Mouse (Mus musculus): Measurements from ENCODE around the gene Wasl. TPM values are rescaled to one million over a fixed set of nuclear protein-coding genes. Genes with fewer than 3 reads are reported as not detected.

Wasl gene
- polyA plus RNA-seq, 1 experiment from 2014 or later = 49.7 TPM

DNA sequence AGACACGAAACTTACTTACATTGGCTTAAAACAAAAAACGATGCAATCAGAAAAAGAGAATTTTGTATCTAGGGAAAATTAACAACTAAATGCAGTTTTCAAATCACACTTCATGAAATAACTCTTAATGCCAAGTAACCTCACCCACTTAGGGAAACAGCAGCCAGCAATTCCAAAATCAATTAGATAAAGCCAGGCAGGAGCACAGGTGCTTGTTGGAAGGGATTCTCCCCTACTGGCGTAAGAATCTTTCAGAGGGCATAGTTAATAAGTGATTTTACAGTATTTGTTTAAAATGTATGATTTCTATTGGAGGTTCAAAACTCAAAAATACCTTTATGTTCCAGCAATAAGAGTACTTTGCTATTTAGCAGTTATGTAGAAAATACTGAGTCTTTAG, 21.8 kb downstream of the Wasl start:
- Histone ChIP-seq H3K27me3 (ENCODE audit: control insufficient read depth, insufficient read depth, low read length) (no peaks in the 10 kb centered on the region), H3K36me3 (ENCODE audit: control insufficient read depth, insufficient read depth, low read length) (no peaks in the 10 kb centered on the region), H3K4me1 (ENCODE audit: control insufficient read depth in 2 of 2, insufficient read depth in 2 of 2, low read length in 2 of 2) (peaks cover 0 to under 1% of the 10 kb centered on the region in 2 experiments; a peak in 2 of 4 replicates), H3K4me2 (ENCODE audit: low read length) (no peak overlapping the region), H3K9me3 (ENCODE audit: control insufficient read depth, low read length) (no peaks in the 10 kb centered on the region), H3K4me3 (ENCODE audit: control insufficient read depth in 1 of 2, insufficient read depth in 1 of 2, low read depth in 1 of 2, low read length in 2 of 2) (no peak overlapping the region), H3K9ac (ENCODE audit: low read length) (no peak overlapping the region), H3K27ac (replicated peaks in 1 of 2; ENCODE audit: control insufficient read depth in 1 of 2, insufficient read depth in 1 of 2, low read depth in 2 of 2, low read length in 2 of 2) (no peak overlapping the region)
- WGBS = 93% methylated on average over 3 of the region's 3 CpGs
- ATAC-seq (ENCODE audit: insufficient number of reproducible peaks, insufficient read depth, low FRiP score, low read depth) = no peak

DNA sequence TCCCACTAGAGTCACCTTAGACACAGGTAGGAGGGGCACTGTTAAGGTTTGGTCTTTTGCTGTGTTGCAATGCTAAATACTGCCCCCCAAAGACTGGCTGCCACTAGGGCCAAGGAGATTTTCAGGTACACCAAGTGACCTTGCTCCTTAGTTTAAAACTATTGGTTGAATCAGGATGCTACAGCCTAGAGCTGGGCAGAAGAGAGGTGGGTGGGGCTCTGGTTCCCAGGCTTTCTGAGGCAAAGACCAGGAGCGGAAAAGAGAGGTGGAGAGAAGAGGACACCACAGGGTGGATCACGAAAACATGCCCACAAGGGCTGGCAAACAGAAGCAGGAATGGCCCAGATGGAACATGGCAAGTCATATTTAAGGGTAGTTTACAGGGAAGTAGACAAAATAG, 22.6 kb downstream of the Wasl start:
- Histone ChIP-seq H3K4me3 (ENCODE audit: control insufficient read depth in 1 of 2, insufficient read depth in 1 of 2, low read depth in 1 of 2, low read length in 2 of 2) (no peak overlapping the region), H3K9me3 (ENCODE audit: control insufficient read depth, low read length) (no peaks in the 10 kb centered on the region), H3K4me2 (ENCODE audit: low read length) (no peak overlapping the region), H3K4me1 (ENCODE audit: control insufficient read depth in 2 of 2, insufficient read depth in 2 of 2, low read length in 2 of 2) (no peaks in the 10 kb centered on the region), H3K27me3 (ENCODE audit: control insufficient read depth, insufficient read depth, low read length) (no peaks in the 10 kb centered on the region), H3K9ac (ENCODE audit: low read length) (no peak overlapping the region), H3K27ac (replicated peaks in 1 of 2; ENCODE audit: control insufficient read depth in 1 of 2, insufficient read depth in 1 of 2, low read depth in 2 of 2, low read length in 2 of 2) (no peak overlapping the region), H3K36me3 (ENCODE audit: control insufficient read depth, insufficient read depth, low read length) (no peaks in the 10 kb centered on the region)
- 92% methylated on average over 2 of the region's 2 CpGs for WGBS
- ATAC-seq (ENCODE audit: insufficient number of reproducible peaks, insufficient read depth, low FRiP score, low read depth) = no peak

DNA sequence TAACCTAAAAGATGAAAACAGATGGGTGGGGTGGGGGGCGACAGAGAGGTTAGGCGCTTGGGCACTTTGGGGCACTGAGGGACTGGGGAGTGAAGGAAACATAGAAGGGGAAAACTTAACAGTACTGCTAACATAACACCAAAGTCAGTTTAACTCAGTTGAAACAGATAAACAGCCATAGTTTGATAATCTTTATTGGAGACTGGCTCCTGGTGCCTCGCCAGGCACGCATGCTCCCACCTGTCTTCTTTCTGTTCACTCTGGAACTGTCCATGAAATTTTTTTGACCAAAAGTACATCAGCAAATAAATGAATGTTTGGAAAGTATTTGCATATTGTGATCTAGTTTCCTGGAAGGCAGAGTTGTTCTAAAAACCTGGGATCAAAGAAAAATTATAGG, 23.5 kb downstream of the Wasl start:
- 90% methylated on average over 4 of the region's 4 CpGs for WGBS
- Histone ChIP-seq H3K4me2 (ENCODE audit: low read length) (no peak overlapping the region), H3K4me1 (ENCODE audit: control insufficient read depth in 2 of 2, insufficient read depth in 2 of 2, low read length in 2 of 2) (no peaks in the 10 kb centered on the region), H3K27ac (replicated peaks in 1 of 2; ENCODE audit: control insufficient read depth in 1 of 2, insufficient read depth in 1 of 2, low read depth in 2 of 2, low read length in 2 of 2) (no peak overlapping the region), H3K4me3 (ENCODE audit: control insufficient read depth in 1 of 2, insufficient read depth in 1 of 2, low read depth in 1 of 2, low read length in 2 of 2) (no peak overlapping the region), H3K27me3 (ENCODE audit: control insufficient read depth, insufficient read depth, low read length) (no peaks in the 10 kb centered on the region), H3K9me3 (ENCODE audit: control insufficient read depth, low read length) (no peaks in the 10 kb centered on the region), H3K9ac (ENCODE audit: low read length) (no peak overlapping the region), H3K36me3 (ENCODE audit: control insufficient read depth, insufficient read depth, low read length) (no peaks in the 10 kb centered on the region)
- ATAC-seq (ENCODE audit: insufficient number of reproducible peaks, insufficient read depth, low FRiP score, low read depth) = no peak

DNA sequence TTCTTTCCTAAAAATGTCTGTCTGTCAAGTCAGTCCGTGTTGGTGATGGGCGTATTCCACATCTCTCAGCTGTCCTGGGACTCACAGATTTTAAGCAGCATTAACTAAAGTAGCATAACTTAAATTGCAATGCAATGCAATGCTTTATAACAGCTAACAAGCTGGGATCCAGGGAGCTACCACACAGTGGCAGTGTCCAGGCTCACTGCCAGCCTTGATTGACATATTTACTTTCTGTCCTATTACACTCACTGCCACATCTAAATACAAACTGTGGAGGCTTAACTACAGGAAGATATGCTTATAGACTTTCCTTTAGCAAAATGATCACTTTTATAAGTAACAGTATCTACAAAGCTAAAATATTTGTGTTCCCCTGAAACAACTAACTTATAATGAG, 29.0 kb downstream of the Wasl start:
- Histone ChIP-seq H3K4me1 (ENCODE audit: control insufficient read depth in 2 of 2, insufficient read depth in 2 of 2, low read length in 2 of 2) (peaks cover 7 to 12% of the 10 kb centered on the region in 2 experiments), H3K36me3 (ENCODE audit: control insufficient read depth, insufficient read depth, low read length) (peaks cover 27% of the 10 kb centered on the region), H3K27me3 (ENCODE audit: control insufficient read depth, insufficient read depth, low read length) (no peaks in the 10 kb centered on the region), H3K9ac (ENCODE audit: low read length) (no peak overlapping the region), H3K4me2 (ENCODE audit: low read length) (no peak overlapping the region), H3K9me3 (ENCODE audit: control insufficient read depth, low read length) (no peaks in the 10 kb centered on the region), H3K27ac (replicated peaks in 1 of 2; ENCODE audit: control insufficient read depth in 1 of 2, insufficient read depth in 1 of 2, low read depth in 2 of 2, low read length in 2 of 2) (no peak overlapping the region), H3K4me3 (ENCODE audit: control insufficient read depth in 1 of 2, insufficient read depth in 1 of 2, low read depth in 1 of 2, low read length in 2 of 2) (no peak overlapping the region)
- ATAC-seq (ENCODE audit: insufficient number of reproducible peaks, insufficient read depth, low FRiP score, low read depth) = no peak
- WGBS = 76% methylated on average over 2 of the region's 2 CpGs

DNA sequence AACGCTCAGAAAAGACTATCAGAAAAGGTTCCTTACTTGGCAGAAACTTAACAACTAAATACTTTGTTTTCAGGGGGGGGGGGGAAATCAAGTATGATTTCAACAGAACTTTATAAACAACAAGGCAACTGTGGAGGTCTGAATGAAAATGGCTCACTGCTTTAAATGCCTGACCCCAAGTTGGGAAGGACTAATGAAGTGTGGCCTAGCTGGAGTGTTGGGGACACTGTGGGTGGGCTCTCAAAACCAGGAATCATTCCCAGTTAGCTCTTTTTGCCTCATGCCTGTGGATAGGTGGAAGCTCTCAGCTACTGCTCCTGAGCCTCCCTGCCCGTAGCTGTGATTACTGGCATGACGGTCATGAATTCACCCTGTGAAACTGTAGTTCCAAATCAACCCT, 30.7 kb downstream of the Wasl start:
- Histone ChIP-seq H3K4me3 (ENCODE audit: control insufficient read depth in 1 of 2, insufficient read depth in 1 of 2, low read depth in 1 of 2, low read length in 2 of 2) (no peak overlapping the region), H3K36me3 (ENCODE audit: control insufficient read depth, insufficient read depth, low read length) (peaks cover 27% of the 10 kb centered on the region), H3K9me3 (ENCODE audit: control insufficient read depth, low read length) (no peaks in the 10 kb centered on the region), H3K9ac (ENCODE audit: low read length) (no peak overlapping the region), H3K27me3 (ENCODE audit: control insufficient read depth, insufficient read depth, low read length) (no peaks in the 10 kb centered on the region), H3K4me1 (ENCODE audit: control insufficient read depth in 2 of 2, insufficient read depth in 2 of 2, low read length in 2 of 2) (peaks cover 7 to 12% of the 10 kb centered on the region in 2 experiments), H3K4me2 (ENCODE audit: low read length) (no peak overlapping the region), H3K27ac (replicated peaks in 1 of 2; ENCODE audit: control insufficient read depth in 1 of 2, insufficient read depth in 1 of 2, low read depth in 2 of 2, low read length in 2 of 2) (no peak overlapping the region)
- no peak for ATAC-seq (ENCODE audit: insufficient number of reproducible peaks, insufficient read depth, low FRiP score, low read depth)
- 87% methylated on average over 3 of the region's 3 CpGs for WGBS

DNA sequence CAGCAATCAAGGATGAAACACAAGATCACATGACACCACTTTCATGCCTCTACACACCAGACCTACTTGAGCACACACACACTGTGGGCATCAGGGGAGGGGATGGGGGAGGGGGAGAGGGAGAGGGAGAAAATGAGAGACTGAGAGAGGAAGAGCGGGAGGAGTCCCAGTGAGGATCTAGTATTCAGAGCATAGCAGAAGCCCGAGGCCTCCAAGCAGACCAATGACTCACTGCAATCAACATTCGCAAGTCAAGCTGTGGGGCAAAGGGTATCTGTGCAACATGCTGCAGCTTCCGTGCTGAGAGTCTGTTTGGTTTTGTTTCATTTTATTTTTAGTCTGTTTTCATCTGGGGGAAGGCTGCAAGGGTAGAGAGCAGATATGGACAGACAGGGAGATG, 32.7 kb downstream of the Wasl start:
- peak overlapping the region; percentile 16; the same call in 1 of the 2 replicates for H3K4me2 ChIP-seq (ENCODE audit: low read length)
- H3K9me3 ChIP-seq (ENCODE audit: control insufficient read depth, low read length) = no peaks in the 10 kb centered on the region
- WGBS = 10% methylated on average over 4 of the region's 4 CpGs
- H3K27ac ChIP-seq (replicated peaks in 1 of 2; ENCODE audit: control insufficient read depth in 1 of 2, insufficient read depth in 1 of 2, low read depth in 2 of 2, low read length in 2 of 2) = peak overlapping the region in 1 of 2 experiments; percentile 58; a peak in 2 of 4 replicates
- no peaks in the 10 kb centered on the region for H3K27me3 ChIP-seq (ENCODE audit: control insufficient read depth, insufficient read depth, low read length)
- H3K4me1 ChIP-seq (ENCODE audit: control insufficient read depth in 2 of 2, insufficient read depth in 2 of 2, low read length in 2 of 2) = peaks cover 7 to 12% of the 10 kb centered on the region in 2 experiments
- no peak overlapping the region for H3K4me3 ChIP-seq (ENCODE audit: control insufficient read depth in 1 of 2, insufficient read depth in 1 of 2, low read depth in 1 of 2, low read length in 2 of 2)
- no peak overlapping the region for H3K9ac ChIP-seq (ENCODE audit: low read length)
- H3K36me3 ChIP-seq (ENCODE audit: control insufficient read depth, insufficient read depth, low read length) = peaks cover 27% of the 10 kb centered on the region
- ATAC-seq (ENCODE audit: insufficient number of reproducible peaks, insufficient read depth, low FRiP score, low read depth) = peak; percentile 35; the same call in 1 of the 2 replicates

DNA sequence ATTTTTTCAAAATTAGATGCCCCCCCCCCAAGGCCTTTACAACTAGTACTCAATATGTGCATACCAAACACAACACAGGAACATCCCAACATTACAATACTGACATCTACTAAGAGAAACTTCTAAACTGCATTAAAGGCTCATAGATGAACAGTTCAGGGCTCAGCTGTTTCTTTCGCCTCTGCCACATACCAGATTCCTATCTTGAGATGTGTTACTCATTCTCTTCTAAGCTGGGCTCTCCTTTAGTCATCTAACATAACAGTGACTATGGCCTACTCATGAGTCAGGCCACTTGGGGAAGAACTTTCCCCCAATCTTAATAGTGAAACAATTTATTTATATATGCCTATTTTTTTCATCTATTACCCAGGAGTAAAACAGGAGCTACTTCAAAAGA, 36.3 kb downstream of the Wasl start:
- ATAC-seq (ENCODE audit: insufficient number of reproducible peaks, insufficient read depth, low FRiP score, low read depth) = no peak
- no peaks in the 10 kb centered on the region for H3K9me3 ChIP-seq (ENCODE audit: control insufficient read depth, low read length)
- H3K36me3 ChIP-seq (ENCODE audit: control insufficient read depth, insufficient read depth, low read length) = peaks cover 31% of the 10 kb centered on the region
- H3K4me2 ChIP-seq (ENCODE audit: low read length) = no peak overlapping the region
- WGBS = 63% methylated on average over 1 of the region's 1 CpGs
- H3K4me1 ChIP-seq (ENCODE audit: control insufficient read depth in 2 of 2, insufficient read depth in 2 of 2, low read length in 2 of 2) = peaks cover 7 to 12% of the 10 kb centered on the region in 2 experiments
- no peak overlapping the region for H3K27ac ChIP-seq (replicated peaks in 1 of 2; ENCODE audit: control insufficient read depth in 1 of 2, insufficient read depth in 1 of 2, low read depth in 2 of 2, low read length in 2 of 2)
- H3K27me3 ChIP-seq (ENCODE audit: control insufficient read depth, insufficient read depth, low read length) = no peaks in the 10 kb centered on the region
- no peak overlapping the region for H3K4me3 ChIP-seq (ENCODE audit: control insufficient read depth in 1 of 2, insufficient read depth in 1 of 2, low read depth in 1 of 2, low read length in 2 of 2)
- H3K9ac ChIP-seq (ENCODE audit: low read length) = no peak overlapping the region

DNA sequence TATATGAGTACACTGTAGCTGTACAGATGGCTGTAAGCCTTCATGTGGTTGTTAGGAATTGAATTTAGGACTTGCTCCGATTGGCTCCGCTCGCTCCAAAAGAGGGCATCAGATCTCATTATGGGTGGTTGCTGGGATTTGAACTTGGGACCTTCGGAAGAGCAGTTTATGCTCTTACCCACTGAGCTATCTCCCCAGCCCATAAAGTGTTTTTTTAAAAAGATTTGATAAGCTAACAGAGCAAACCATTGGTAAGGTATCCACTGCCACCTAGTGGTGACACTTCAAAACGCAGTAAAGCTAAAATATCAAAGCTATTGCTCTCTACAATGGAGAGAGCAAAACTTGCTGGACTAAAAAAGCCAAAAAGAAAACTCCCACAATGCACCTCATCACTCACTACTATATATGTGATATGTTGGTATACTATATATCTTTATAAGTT, 37.2 kb downstream of the Wasl start:
- peaks cover 4 to 7% of the 10 kb centered on the region in 2 experiments for H3K4me1 ChIP-seq (ENCODE audit: control insufficient read depth in 2 of 2, insufficient read depth in 2 of 2, low read length in 2 of 2)
- no peaks in the 10 kb centered on the region for H3K27me3 ChIP-seq (ENCODE audit: control insufficient read depth, insufficient read depth, low read length)
- 61% methylated on average over 5 of the region's 5 CpGs for WGBS
- no peak overlapping the region for H3K4me2 ChIP-seq (ENCODE audit: low read length)
- peaks cover 29% of the 10 kb centered on the region for H3K36me3 ChIP-seq (ENCODE audit: control insufficient read depth, insufficient read depth, low read length)
- no peak overlapping the region for H3K9ac ChIP-seq (ENCODE audit: low read length)
- no peak overlapping the region for H3K4me3 ChIP-seq (ENCODE audit: control insufficient read depth in 1 of 2, insufficient read depth in 1 of 2, low read depth in 1 of 2, low read length in 2 of 2)
- H3K9me3 ChIP-seq (ENCODE audit: control insufficient read depth, low read length) = no peaks in the 10 kb centered on the region
- no peak for ATAC-seq (ENCODE audit: insufficient number of reproducible peaks, insufficient read depth, low FRiP score, low read depth)
- H3K27ac ChIP-seq (replicated peaks in 1 of 2; ENCODE audit: control insufficient read depth in 1 of 2, insufficient read depth in 1 of 2, low read depth in 2 of 2, low read length in 2 of 2) = no peak overlapping the region
